Mouse (Mus musculus) myocyte (in vitro differentiated cells): Measurements from ENCODE around the gene Pkd1l3. TPM values are rescaled to one million over a fixed set of nuclear protein-coding genes. Genes with fewer than 3 reads are reported as not detected.

ENCODE experiments used
- H3K27me3 ChIP-seq: one replicate; pipeline ENCODE4 v1.6.1; 2011; ENCODE audit not compliant: control insufficient read depth, insufficient read depth, insufficient read length
- H3K36me3 ChIP-seq: one replicate; pipeline ENCODE4 v1.6.1; 2011; ENCODE audit not compliant: control insufficient read depth, insufficient read depth
- H3K4me2 ChIP-seq: one replicate; pipeline ENCODE4 v1.6.1; 2011; ENCODE audit warnings: low read depth, control low read depth
- H3K4me3 ChIP-seq: one replicate; pipeline ENCODE4 v1.5.1; 2011; ENCODE audit warnings: mild to moderate bottlenecking, control low read depth, moderate library complexity
- H3K79me2 ChIP-seq: one replicate; pipeline ENCODE4 v1.6.1; 2011; ENCODE audit not compliant: control insufficient read depth, insufficient read depth
- H3ac ChIP-seq: one replicate; pipeline ENCODE4 v1.6.1; 2011; ENCODE audit not compliant: control insufficient read depth, insufficient read length
- CEBPB ChIP-seq: IDR thresholded peaks from 2 replicates; pipeline ENCODE4 v1.6.1; 2011; ENCODE audit warnings: mild to moderate bottlenecking, moderate library complexity; ENCODE audit not compliant: poor library complexity, insufficient read depth, severe bottlenecking
- E2F4 ChIP-seq: IDR thresholded peaks from one replicate; pipeline ENCODE4 v1.6.1; 2011; ENCODE audit warnings: mild to moderate bottlenecking, control low read depth, moderate library complexity; ENCODE audit not compliant: insufficient read depth
- MAX ChIP-seq: IDR thresholded peaks from one replicate; pipeline ENCODE4 v1.6.1; 2011; ENCODE audit warnings: low read depth, mild to moderate bottlenecking, control low read depth
- MYOD1 ChIP-seq, 3 experiments: IDR thresholded peaks; one replicate each; pipeline ENCODE4 v1.6.1; 2011; ENCODE audit warnings: control low read depth in 2 of 3, low read depth in 2 of 3, mild to moderate bottlenecking in 2 of 3, moderate library complexity in 1 of 3; ENCODE audit not compliant: insufficient read length in 2 of 3, control insufficient read depth in 1 of 3
- MYOG ChIP-seq, 3 experiments: IDR thresholded peaks; one replicate each; pipeline ENCODE4 v1.6.1; 2011; ENCODE audit warnings: control low read depth in 2 of 3, low read depth in 2 of 3, mild to moderate bottlenecking in 2 of 3; ENCODE audit not compliant: insufficient read length in 2 of 3, control insufficient read depth in 1 of 3, insufficient read depth in 1 of 3
- POLR2A ChIP-seq: IDR thresholded peaks from one replicate; pipeline ENCODE4 v1.6.1; 2011; ENCODE audit warnings: low read depth, mild to moderate bottlenecking, control low read depth, moderate library complexity; ENCODE audit not compliant: insufficient read length
- POLR2AphosphoS2 ChIP-seq: IDR thresholded peaks from one replicate; pipeline ENCODE4 v1.6.1; 2011; ENCODE audit warnings: low read depth, control low read depth; ENCODE audit not compliant: insufficient read length
- REST ChIP-seq: IDR thresholded peaks from one replicate; pipeline ENCODE4 v1.6.1; 2011; ENCODE audit warnings: mild to moderate bottlenecking, control low read depth, moderate library complexity; ENCODE audit not compliant: insufficient read depth, insufficient read length
- SRF ChIP-seq: IDR thresholded peaks from one replicate; pipeline ENCODE4 v1.6.1; 2011; ENCODE audit warnings: low read depth; ENCODE audit not compliant: control insufficient read depth, insufficient read length
- TCF12 ChIP-seq: IDR thresholded peaks from one replicate; pipeline ENCODE4 v1.6.1; 2011; ENCODE audit warnings: mild to moderate bottlenecking, control low read depth; ENCODE audit not compliant: poor library complexity, insufficient read depth, severe bottlenecking
- TCF3 ChIP-seq: IDR thresholded peaks from one replicate; pipeline ENCODE4 v1.6.1; 2011; ENCODE audit warnings: low read depth, control low read depth; ENCODE audit not compliant: insufficient read length
- USF1 ChIP-seq: IDR thresholded peaks from one replicate; pipeline ENCODE4 v1.6.1; 2011; ENCODE audit warnings: low read depth, mild to moderate bottlenecking, control low read depth, moderate library complexity
- polyA plus RNA-seq: library from polyadenylated mRNA; unstranded; fragments of >200 nt; fragmentation: generic; extraction: Trizol; gene quantifications from one replicate; pipeline ENCODE4 v1.2.1, GENCODE M21; 2012; ENCODE audit warnings: missing spikeins

Gene Pkd1l3
- polyA plus RNA-seq, 1 experiment: 0.14 TPM

GRCm38 (mm10) chr8:109590901-109591300 is 23.4 kb upstream of the Pkd1l3 start:
- H3K4me2 ChIP-seq: no peak overlapping the region
- no peaks in the 10 kb centered on the region for H3K79me2 ChIP-seq
- H3ac ChIP-seq: no peak overlapping the region
- no peak overlapping the region for H3K4me3 ChIP-seq
- no peaks in the 10 kb centered on the region for H3K27me3 ChIP-seq
- TF ChIP-seq POLR2A: no peak
- TF ChIP-seq REST: no peak
- TF ChIP-seq POLR2AphosphoS2: no peak
- no peak for TF ChIP-seq USF1
- peaks cover 3% of the 10 kb centered on the region for H3K36me3 ChIP-seq

- Histone ChIP-seq H3K27me3 (no peaks in the 10 kb centered on the region), H3K79me2 (no peaks in the 10 kb centered on the region), H3K4me2 (no peak overlapping the region), H3ac (no peak overlapping the region), H3K36me3 (peaks cover 3% of the 10 kb centered on the region), H3K4me3 (no peak overlapping the region)
- TF ChIP-seq MYOG (IDR thresholded peaks at IDR 0.05; ENCODE audit: control insufficient read depth in 1 of 3, insufficient read depth in 1 of 3, insufficient read length in 2 of 3, low read depth in 2 of 3): no peak
- TF ChIP-seq POLR2AphosphoS2: no peak
- TF ChIP-seq REST: no peak
- no peak for TF ChIP-seq SRF
- TF ChIP-seq MYOD1 (IDR thresholded peaks at IDR 0.05; ENCODE audit: control insufficient read depth in 1 of 3, insufficient read length in 2 of 3, low read depth in 2 of 3): no peak
These were observed 22.9 kb upstream of the Pkd1l3 start for GRCm38 (mm10) chr8:109591367-109591766.

DNA sequence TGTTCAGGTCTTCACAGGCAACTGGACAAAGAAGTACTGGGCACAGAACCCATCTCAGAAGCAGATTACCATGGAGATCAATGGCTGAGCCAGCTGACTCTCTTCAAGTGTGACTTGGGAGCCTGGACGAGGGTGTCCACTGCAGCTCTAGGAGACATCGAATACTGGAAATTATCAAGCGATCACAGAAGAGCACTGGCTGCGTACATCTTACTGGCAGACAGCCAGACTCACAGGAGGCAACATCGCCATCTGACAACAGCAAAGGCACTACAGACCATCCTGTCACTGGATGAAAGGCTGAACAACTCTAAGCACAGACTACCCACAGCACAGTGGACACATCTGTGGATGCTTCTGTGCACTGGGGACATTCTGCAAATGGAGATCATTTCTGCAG is 22.2 kb upstream of the Pkd1l3 start:
- H3K27me3 ChIP-seq: no peaks in the 10 kb centered on the region

GRCm38 (mm10) chr8:109593117-109593788 is 21.1 kb upstream of the Pkd1l3 start:
- TF ChIP-seq TCF12 (no peak), POLR2AphosphoS2 (no peak), MAX (no peak), MYOG (IDR thresholded peaks at IDR 0.05; ENCODE audit: control insufficient read depth in 1 of 3, insufficient read depth in 1 of 3, insufficient read length in 2 of 3, low read depth in 2 of 3) (no peak), POLR2A (no peak), CEBPB (no peak), REST (no peak), E2F4 (no peak), SRF (no peak), MYOD1 (IDR thresholded peaks at IDR 0.05; ENCODE audit: control insufficient read depth in 1 of 3, insufficient read length in 2 of 3, low read depth in 2 of 3) (no peak), USF1 (no peak), TCF3 (no peak)
- Histone ChIP-seq H3K4me2 (no peak overlapping the region), H3ac (no peak overlapping the region), H3K4me3 (no peak overlapping the region), H3K79me2 (no peaks in the 10 kb centered on the region), H3K27me3 (no peaks in the 10 kb centered on the region), H3K36me3 (peaks cover 3% of the 10 kb centered on the region)

More for the DNA sequence above, 22.2 kb upstream of the Pkd1l3 start:
- Histone ChIP-seq H3K79me2 (no peaks in the 10 kb centered on the region), H3K4me2 (no peak overlapping the region), H3K36me3 (peaks cover 3% of the 10 kb centered on the region), H3K4me3 (no peak overlapping the region), H3ac (no peak overlapping the region)
- TF ChIP-seq REST: no peak
- no peak for TF ChIP-seq POLR2A
- TF ChIP-seq MYOG (IDR thresholded peaks at IDR 0.05; ENCODE audit: control insufficient read depth in 1 of 3, insufficient read depth in 1 of 3, insufficient read length in 2 of 3, low read depth in 2 of 3): no peak
- TF ChIP-seq TCF12: no peak
- TF ChIP-seq MYOD1 (IDR thresholded peaks at IDR 0.05; ENCODE audit: control insufficient read depth in 1 of 3, insufficient read length in 2 of 3, low read depth in 2 of 3): no peak
- no peak for TF ChIP-seq USF1
- no peak for TF ChIP-seq SRF
- TF ChIP-seq MAX: no peak
- TF ChIP-seq E2F4: no peak
- no peak for TF ChIP-seq CEBPB
- TF ChIP-seq POLR2AphosphoS2: no peak
- TF ChIP-seq TCF3: no peak

- TF ChIP-seq E2F4 (no peak), TCF12 (no peak), USF1 (no peak), MAX (no peak), MYOG (IDR thresholded peaks at IDR 0.05; ENCODE audit: control insufficient read depth in 1 of 3, insufficient read depth in 1 of 3, insufficient read length in 2 of 3, low read depth in 2 of 3) (no peak)
- H3K27me3 ChIP-seq: no peaks in the 10 kb centered on the region
- no peak overlapping the region for H3K4me3 ChIP-seq
- no peak overlapping the region for H3ac ChIP-seq
- peaks cover 3% of the 10 kb centered on the region for H3K36me3 ChIP-seq
- H3K4me2 ChIP-seq: no peak overlapping the region
- no peaks in the 10 kb centered on the region for H3K79me2 ChIP-seq
These were observed 18.5 kb upstream of the Pkd1l3 start for GRCm38 (mm10) chr8:109595854-109596253.
